Mouse (Mus musculus): ENCODE data around the gene Fancc.

Gene Fancc

DNA sequence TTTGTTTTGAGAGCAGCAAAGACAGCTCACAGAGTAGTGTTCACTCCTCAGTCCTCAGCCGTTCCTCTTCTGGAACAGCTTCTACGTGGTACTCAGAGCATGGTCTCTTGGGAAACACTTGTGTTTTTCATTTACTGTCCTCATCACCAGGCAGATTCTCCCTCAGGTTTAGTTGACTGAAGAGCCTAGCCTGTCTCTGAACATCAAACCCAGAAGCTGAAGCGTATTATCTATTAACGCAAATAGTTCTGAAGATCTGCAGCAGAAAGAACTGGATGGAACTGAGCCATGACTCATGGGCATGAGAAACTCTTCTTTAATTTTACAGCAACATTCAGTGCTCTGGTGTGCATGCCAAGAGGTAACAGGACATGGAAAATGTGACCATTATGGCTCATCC, 147.0 kb downstream of the Fancc start:
- DNase-seq (ENCODE audit: low spot score) = no peak

DNA sequence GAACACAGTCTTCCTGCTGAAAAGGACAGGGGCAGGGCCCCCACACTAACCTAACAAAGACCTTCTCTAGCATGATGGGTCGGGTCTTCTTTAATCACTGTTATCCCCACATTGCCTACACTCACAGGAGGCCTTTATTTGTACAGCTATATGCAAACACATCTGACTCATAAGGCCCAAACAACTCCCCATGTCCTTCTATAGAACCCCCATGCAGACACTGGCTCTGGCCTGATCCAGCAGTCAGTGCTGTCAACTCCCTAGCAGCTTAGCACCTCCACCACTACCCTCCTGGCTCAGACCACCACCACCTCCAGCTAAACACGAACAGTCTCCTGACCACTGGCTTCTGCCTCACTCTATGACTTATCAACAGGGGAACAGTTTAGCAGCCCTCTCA, 149.4 kb downstream of the Fancc start:
- no peak for DNase-seq (ENCODE audit: low spot score)

DNA sequence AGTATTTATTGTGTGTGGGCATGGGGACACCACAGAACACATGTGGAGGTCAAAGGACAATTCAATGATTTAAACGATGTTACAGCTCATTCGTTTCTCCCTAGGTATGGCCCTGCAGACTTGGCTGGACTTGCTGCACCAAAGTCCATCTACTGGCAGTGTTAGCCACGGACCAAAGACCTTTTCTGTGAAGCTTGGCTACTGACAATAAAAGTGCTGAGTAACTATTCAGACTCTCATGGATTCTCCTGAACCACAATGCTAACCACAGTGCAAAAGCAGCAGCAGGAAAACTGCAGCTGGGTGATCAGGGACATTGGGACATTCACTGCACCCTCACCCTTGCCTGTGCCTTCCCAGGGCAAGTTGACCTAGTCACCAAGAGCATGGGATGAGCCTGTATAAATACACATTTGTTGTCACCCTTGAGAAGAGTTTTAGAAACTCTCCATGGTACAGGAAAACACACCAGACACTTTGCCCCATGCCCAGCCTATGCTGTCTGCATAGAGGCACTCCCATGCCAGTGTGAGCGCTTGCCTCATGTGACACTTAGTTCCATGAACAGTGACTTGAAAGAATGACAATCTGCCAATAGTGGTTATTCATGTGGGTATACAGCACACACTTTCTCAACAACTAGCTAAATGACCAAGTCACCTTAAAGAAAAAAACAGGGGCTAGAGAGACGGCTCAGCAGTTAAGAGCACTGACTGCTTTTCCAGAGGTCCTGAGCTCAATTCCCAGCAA, 151.4 kb downstream of the Fancc start:
- no peak for DNase-seq (ENCODE audit: low spot score)

DNA sequence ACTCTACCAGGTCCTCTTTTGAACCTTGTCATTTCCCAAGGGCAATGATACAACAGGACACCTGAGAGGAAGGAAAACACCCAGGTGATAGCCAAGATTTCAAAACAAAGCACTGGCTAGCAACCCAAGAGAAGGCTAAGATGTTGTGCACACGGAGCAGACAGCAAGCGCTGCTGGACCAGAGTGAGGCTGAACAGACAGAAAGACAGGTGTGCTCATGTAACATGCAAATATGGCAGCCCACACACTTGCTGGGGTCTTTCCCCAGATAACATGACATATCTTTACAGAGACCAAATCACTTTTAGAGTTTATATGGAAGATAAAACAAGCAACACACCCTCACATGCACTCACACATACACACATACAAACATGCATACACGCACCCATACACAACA, 152.6 kb downstream of the Fancc start:
- DNase-seq (ENCODE audit: low spot score) = no peak

DNA sequence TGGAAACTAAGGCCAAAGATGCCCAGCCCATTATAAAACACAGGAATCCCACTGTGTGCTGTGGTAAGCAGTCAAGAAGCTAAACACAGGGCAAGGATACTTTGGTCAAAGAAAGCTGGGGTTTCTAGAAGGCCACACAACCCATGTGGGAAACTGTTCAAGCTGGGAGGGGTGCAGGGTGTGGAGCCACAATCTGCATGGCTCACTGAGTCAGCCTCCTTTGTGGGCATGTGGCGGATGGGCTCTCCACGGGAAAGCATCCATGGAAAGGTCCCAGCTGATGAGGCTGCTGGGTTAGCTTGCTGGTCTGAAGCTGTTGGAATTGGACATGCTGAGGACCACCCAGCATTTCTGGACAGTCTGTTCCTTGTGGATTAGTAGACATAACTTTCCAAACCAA, 154.3 kb downstream of the Fancc start:
- no peak for DNase-seq (ENCODE audit: low spot score)

DNA sequence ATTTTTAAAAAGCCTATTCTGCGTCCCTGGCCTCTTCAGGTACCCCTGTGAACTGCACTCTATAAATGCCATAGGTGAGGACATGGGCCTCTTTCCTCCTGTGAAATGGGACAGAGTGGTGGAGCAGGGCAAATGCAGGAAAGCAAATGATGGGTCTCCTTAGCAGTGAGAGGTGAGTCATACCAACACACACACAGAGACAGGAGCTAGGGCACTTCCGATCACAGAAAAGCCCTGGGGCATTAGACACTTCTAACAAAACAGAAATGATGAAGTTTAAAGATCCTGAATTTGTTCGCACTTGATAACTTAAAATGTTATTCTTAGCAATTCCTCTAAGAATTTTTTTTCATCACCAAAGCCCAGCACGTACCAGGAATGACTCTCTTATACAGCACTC, 157.1 kb downstream of the Fancc start:
- no peak for DNase-seq (ENCODE audit: low spot score)

DNA sequence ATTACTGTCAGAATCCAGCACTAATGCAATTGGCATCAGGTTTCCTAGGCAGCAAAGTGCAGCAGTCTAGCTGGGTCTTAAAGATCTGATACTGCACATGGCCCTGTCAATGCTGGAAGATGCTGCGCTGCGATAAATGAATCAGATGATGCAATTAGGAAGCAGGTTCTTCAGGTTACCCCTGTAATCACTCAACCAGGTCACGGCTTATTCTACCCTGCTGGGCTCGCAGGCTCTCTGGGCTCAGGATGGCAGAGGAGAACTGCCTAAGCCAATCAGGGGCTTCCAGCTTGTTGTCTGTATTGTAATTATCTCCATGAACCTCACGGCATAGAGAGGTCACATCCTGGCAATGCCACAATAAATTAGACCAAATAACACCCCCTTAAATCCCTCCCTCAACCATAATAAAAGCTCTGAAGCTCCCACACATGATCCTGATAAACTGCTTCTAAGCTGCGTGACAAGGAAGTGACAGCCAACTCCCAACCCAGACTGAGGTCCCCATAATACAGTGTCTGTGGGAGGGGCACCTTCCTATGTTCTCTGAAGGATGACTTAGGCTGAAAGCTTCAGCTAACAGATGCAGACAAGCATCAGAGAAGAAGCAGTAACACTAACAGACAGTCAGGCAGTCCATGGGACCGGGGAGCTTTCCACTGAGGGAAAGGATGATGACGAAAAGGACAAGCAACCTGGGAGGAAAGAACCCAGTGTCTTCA, 159.7 kb downstream of the Fancc start:
- DNase-seq (ENCODE audit: low spot score) = peak; percentile 38

DNA sequence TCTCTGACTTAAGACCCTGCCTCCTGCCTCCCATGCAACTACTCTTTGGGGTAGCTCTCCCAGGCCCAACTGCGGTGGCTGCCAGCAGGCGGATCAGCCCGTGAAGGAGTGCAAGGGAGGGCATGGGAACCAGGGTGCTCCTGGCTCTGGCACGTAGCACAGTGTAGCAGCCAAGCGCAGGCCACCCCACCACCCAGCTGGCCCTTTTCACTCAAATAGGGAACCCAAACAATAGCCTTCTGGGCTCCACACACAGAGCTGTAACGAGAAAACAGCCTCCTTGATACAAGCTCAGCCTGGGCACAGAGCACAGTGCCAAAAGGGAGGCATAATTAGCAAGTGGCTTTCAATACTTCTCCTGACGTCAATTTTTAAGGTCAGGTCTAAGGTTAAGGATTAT, 160.7 kb downstream of the Fancc start:
- peak; percentile 39 for DNase-seq (ENCODE audit: low spot score)

DNA sequence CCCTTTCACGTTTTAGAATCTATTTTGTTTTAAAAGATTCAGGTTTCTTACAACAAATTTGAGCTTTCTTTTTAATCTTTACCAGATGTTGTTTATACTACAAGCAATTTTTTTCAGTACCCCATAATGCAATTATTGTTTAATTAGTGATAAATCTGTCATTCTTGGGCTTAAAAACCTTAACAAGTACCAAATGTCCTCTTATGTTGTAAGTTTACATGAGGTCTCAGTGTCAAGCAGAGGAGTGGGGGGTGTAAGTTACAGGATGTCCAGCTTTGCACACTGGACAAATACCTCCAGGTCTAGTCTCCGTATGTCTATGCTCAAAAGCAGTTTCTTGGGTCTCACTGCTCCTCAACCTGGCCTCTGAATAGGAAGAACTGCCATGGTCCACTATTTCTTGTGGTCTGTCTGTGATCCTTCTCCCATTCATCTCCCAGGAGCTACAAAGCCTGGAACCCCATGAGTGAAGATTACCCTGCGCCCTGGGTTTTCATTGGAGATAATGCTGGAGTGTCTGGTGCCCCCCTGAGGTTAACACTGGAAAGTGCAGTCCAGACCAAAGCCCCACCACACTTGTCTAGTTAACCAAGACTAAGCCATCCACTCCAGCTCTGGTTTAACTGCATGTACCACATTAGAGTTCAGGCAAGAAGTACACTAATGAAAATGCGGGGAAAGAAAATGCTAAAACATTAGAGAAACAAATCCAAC, 161.5 kb downstream of the Fancc start:
- DNase-seq (ENCODE audit: low spot score) = peak; percentile 82

DNA sequence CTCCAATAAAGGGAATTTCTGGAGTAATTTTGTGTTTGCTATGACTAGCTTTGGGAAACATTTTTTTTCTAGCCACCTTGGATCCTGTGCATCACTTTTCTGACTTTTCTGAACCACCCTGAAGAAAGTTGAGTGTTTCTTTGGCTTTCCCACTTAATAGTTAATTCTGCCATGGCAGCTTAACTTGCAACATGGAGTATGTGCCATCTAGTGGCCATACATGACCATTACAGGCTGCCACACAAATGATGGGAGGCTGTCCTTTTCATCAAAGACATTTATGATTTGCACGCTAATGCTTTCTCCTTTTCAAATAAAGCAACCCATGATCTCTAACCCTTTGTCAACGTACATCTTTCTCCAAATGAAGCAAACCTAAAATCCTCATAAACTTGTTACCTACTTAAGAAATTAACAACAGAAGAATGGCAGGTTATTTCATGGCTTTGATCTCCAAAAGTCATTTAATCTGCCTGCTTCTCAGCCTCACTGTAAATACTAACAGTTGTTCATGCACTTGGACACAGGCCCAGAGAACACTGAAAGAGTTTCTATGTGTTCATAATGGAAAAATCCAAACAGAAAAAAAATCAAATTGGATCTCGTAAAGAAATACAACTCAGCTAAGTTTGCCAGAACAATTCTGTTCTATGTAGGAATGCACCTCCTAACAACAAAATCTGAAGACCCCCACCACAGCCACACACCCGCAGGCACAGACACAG, 164.3 kb downstream of the Fancc start:
- peak; percentile 81 for DNase-seq (ENCODE audit: low spot score)

DNA sequence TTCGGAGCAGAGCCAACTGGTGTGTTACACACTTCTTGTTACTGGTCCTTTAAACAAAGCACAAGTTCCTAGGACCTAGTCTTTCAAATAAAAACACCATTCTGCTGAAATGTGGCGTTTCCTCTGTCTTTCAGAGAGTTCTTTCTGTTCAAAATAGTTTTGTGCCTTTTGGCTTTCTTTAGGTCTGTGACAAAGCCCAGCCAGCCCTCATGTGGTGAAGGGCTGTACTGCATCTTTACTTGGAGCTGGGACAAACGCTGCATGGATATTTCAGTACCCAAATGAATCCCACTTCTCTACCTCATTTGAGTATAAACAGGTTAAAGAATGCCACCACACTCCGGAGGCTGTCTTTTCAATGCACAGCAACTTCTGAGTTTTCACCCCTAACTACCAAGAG, 165.7 kb downstream of the Fancc start:
- peak; percentile 88 for DNase-seq (ENCODE audit: low spot score)

DNA sequence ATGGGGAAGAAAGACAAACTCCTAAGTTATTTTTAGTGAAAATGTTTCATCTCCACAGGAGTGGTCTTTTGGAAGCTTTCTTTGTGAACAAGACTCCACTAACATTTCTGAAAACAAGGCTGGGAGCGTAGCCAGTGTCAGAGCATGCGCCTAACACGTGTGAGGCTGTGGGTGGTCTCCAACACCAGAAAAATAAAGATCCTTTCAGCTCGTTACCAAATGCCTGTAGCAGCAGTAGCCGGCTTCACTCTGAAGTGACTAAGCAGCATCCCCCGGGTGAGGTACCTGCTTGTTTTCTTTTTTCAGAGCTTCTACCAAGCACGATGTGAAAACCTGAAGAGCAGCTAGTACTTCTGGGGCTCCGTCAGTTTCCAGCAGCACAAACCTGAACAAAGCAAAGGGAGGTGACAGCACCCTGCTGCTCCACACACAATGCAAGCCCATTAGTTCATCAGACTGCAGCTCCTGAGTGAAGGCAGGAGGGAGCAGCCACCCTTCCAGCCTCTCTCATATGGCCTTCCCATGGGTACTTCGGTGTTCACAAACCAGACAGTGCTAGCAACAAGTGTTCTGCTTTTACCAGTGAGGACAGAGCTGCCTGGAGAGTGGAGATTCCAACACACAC, 166.7 kb downstream of the Fancc start:
- peak; percentile 53 for DNase-seq (ENCODE audit: low spot score)

DNA sequence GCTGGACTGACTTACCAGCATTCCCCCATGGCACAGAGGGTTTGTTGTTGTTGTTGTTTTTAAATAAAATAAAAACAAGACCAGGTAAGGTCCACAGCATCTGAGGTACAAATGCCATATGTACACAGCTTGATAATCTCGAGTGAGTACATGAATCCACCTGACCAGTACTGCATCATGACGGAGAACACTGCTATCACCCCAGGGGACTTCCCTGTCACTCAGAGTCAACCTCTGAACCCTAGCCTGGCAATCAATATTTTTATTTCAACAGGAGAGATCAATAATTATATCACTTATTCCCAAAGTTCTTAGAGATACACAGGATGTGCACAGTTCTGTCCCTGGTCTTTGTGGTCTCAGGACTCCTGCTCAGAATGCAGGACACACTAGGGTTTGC, 171.1 kb downstream of the Fancc start:
- no peak for DNase-seq (ENCODE audit: low spot score)

DNA sequence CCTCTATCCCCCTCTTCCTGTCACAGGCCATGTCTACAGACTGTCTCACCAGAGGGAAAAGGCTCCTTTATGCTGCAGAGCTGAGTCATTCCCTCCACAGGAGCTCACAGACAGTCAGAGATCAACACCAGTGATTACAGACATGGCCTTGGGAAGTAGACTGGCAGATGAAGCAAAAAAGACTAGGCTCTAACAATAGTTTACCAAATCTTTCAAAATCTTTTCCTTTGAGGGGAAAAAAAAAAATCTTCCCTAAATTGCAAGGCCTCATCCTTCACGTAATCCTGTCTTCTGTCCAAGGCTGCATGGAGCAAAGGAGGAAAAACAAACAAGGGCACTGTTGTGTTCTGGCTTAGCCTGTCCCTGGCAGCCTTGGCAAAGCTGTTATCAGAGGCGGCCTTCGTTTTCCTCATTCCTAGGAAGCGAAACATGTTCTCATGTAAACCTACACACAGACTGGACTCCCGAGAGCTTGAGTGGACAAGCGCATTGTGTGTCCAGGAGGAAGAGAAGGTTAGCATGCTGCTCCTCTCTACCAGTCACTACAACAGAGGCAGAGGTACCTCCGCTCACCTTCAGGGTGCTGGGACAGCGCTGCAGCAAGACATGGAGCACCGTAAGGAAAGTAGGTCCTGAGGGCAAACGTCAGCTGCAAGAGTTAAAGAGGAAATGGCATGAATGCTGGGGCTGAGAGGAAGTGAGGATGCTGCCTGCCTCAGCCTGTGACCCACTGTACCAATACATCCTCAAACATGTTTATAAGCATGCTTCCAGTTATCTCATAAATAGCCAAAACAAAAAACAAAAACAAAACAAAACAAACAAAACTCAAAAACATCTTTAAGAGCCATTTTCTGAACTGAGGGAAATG, 171.9 kb downstream of the Fancc start:
- peak; percentile 44 for DNase-seq (ENCODE audit: low spot score)

DNA sequence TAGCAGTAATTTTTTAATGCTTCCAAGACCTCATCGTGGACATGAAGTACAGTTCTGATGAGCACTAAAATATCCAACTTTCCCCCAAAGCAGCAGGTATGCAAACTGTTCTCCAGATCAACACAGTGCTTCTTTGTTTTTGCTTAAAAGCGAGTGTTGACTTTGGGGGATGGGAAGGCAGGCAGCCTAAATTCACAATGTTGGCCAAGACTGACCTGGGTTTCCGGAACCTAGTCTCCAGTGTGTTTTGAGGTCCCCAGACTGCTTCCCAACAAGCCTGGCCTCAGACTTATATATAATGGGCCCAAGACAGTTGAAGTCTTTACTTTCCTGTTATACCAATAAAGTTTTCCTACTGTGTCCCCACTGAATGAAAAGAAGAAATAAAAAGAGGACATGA, 172.8 kb downstream of the Fancc start:
- DNase-seq (ENCODE audit: low spot score) = peak; percentile 46

DNA sequence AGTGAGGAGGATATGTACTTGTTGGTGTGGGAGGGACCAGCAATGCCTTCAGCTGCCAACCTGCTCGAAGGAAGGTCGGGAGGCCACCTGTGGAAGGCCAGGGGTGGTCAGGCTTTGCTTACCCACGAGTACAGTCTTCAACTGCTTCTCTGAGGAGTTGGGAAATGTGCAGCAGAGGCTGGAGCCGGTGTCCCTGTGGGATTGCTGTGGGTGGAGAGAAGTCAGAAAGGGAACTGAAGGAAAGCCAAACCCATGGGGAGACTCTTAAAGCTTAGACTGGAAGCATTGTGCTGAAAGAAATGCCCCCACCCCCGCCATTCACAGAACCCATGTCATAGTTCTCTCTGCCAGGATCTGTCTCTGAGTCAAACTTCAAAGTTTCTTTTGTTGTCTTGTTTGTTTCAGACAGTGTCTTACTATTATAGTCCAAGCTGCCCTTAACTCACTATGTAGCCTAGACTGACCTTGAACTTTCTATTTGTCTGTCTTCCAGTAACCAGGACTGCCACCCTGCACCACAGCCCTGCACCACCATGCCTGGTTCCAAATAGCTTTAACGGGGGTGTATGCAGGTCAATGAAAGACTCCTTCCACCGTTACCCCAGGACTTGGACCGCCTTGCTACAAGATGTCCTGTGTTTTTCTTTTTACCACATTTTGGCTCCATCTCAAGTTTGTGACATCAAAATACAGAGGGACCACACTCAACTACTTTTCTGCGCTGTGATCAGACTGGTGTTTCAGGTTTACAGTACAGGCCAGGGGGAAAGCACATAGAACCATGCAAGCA, 173.6 kb downstream of the Fancc start:
- no peak for DNase-seq (ENCODE audit: low spot score)

DNA sequence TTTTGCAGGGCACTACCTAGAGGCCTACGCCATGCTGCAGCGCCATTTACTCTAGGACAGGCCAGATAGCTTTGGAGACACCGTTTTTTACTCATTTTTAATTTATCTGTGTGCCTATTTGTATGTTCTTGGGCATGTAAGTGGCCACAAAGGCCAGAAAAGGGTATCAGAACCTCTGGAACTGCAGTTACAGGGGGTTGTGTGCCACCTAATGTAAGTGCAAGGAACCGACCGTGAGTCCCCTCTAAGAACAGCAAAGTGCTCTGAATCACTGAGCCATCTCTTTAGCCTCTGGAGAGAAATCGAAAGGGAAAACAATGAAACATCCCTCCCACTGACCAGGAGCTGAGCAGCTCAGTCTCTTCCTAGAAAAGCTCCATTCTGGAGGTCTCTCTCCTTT, 174.3 kb downstream of the Fancc start:
- no peak for DNase-seq (ENCODE audit: low spot score)

DNA sequence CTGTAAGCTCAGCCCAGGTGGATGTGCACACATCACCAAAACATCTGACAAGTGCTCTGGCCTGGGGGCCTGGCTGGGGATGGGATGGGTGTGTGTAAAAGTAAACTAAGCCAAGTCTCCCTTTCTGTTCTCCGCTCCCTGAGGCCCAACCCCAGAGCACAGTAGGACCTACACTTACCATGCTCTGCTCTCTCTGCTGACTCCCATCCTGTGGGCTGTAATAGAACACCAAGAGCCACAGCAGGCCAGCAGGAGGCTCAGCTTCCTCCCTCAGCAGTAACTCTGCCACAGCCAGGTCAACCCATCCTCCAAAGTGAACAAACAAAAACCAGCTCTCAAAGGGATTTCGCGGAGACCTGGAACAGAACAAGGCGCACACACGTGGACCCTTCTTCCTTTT, 175.4 kb downstream of the Fancc start:
- peak; percentile 19 for DNase-seq (ENCODE audit: low spot score)

DNA sequence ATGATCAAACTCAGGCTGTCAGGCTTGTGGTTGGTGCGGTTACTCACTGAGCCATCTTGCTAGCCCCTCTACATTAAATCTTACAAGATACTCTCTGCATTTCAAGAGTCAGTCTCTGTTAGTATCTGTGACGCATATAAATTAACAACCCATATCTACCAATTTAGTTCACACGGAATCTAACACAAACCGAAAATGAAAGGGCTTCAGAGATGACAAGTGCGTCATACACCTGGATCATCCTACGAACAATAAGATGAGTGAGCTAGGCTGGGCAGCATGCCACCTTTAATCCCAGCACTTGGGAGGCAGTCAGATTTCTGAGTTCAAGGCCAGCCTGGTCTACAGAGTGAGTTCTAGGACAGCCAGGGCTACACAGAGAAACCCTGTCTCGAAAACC, 177.3 kb downstream of the Fancc start:
- DNase-seq (ENCODE audit: low spot score) = no peak

DNA sequence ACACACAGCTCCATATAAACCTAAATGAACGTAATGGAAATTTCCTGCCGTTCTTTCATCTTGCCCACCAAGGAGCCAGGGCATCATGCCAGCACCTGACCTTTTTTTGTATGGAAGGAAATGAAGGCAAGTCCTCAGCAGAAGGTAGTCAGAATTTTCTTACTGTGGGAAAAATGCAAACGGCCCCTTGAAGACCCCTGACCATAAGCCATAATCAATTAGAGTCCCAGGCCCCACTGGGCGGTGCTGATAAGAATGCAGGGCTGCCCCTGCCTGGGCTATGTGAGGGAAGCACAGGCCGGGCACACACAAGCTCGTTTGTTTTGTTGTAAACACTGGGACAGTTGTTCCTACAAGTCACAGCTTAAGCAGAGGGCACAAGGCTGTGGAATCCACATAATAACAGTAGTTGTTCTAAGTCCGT, 179.4 kb downstream of the Fancc start:
- DNase-seq (ENCODE audit: low spot score) = no peak
